Mouse (Mus musculus) liver, postnatal 0 days (tissue): ENCODE measurements around the gene Rps26. TPM values are rescaled to one million over a fixed set of nuclear protein-coding genes. Genes with fewer than 3 reads are reported as not detected.

Source experiments
- ATAC-seq: fragments of 200-750 bp; cut with Nextera tagmentation; 2 replicates; pipeline ENCODE4 v1.8.0; 2017; ENCODE audit warnings: mild to moderate bottlenecking, moderate library complexity
- DNase-seq: peaks from one replicate; pipeline ENCODE4 v3.0.0-alpha.2; 2016
- H3K27ac ChIP-seq: fragments of 300-500 bp; sonication (generic); 2 replicates; pipeline ENCODE4 v1.5.1; 2014; ENCODE audit warnings: antibody characterized with exemption, moderate library complexity, mild to moderate bottlenecking, low read depth
- H3K27me3 ChIP-seq: fragments of 300-500 bp; sonication (generic); 2 replicates; pipeline ENCODE4 v1.6.1; 2014; ENCODE audit warnings: low read length, control low read depth, mixed read lengths; ENCODE audit not compliant: insufficient read depth
- H3K36me3 ChIP-seq: fragments of 300-500 bp; sonication (generic); replicated peaks from 2 replicates; pipeline ENCODE4 v1.6.1; 2014; ENCODE audit warnings: mild to moderate bottlenecking, control low read depth, low read length, moderate library complexity, mixed read lengths; ENCODE audit not compliant: insufficient read depth
- H3K4me1 ChIP-seq: fragments of 300-500 bp; sonication (generic); 2 replicates; pipeline ENCODE4 v1.6.1; 2014; ENCODE audit warnings: antibody characterized with exemption, mild to moderate bottlenecking, control low read depth; ENCODE audit not compliant: insufficient read depth
- H3K4me2 ChIP-seq: fragments of 300-500 bp; sonication (generic); 2 replicates; pipeline ENCODE4 v1.6.1; 2014; ENCODE audit warnings: low read depth, mild to moderate bottlenecking, low read length, moderate library complexity, mixed read lengths
- H3K4me3 ChIP-seq: fragments of 300-500 bp; sonication (generic); 2 replicates; pipeline ENCODE4 v1.5.1; 2014; ENCODE audit warnings: low read depth, low read length
- H3K9ac ChIP-seq: fragments of 300-500 bp; sonication (generic); replicated peaks from 2 replicates; pipeline ENCODE4 v1.6.1; 2014; ENCODE audit warnings: mild to moderate bottlenecking, moderate library complexity
- H3K9me3 ChIP-seq: fragments of 300-500 bp; sonication (generic); 2 replicates; pipeline ENCODE4 v1.6.1; 2016; ENCODE audit warnings: mild to moderate bottlenecking, control low read depth, low read length, mixed read lengths
- CTCF ChIP-seq: sonication (generic); IDR thresholded peaks from 2 replicates; pipeline ENCODE4 v1.5.1; 2016; ENCODE audit warnings: antibody characterized with exemption, low read depth
- EP300 ChIP-seq: IDR thresholded peaks from 2 replicates; pipeline ENCODE4 v1.6.1; 2016; ENCODE audit warnings: antibody characterized with exemption, low read depth, mild to moderate bottlenecking
- WGBS: fragments of 180-500 bp; shearing (Covaris S2); extraction: QIAGEN DNeasy Blood & Tissue Kit; methylation state at CpG from one replicate; pipeline ENCODE4 v1.1.7; 2014; ENCODE audit not compliant: insufficient replicate concordance; 5-methylcytosine and 5-hydroxymethylcytosine counted together
- polyA plus RNA-seq: library from polyadenylated mRNA; unstranded; fragments of >200 nt; fragmentation: Nextera tagmentation; extraction: Ambion mirVana; gene quantifications from 2 replicates; pipeline ENCODE4 v1.2.1, GENCODE M21; 2015

Rps26 gene
- polyA plus RNA-seq, 1 experiment from 2014 or later, result 469 TPM

DNA sequence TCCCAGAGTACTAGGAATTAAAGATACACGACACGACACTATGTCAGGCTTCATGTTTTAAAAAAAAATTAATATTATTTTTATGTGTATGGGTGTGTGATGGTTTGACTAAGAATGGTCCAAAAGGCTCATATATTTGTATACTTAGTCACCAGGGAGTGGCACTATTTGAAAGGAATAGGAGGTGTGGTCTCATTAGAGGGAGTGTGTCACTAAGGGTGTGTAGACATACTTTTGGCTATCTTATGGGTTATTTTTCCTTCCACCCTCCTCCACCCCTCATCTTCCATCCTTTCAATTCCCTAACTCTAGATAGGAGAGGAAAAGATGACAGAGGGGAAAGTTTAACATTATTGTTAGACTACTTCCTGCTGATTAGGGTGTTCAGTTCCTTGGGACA lies 39.3 kb upstream of the Rps26 start:
- Histone ChIP-seq H3K36me3 (no peaks in the 10 kb centered on the region), H3K4me1 (peaks cover 18% of the 10 kb centered on the region), H3K9me3 (no peaks in the 10 kb centered on the region), H3K27ac (no peak overlapping the region), H3K4me3 (no peak overlapping the region), H3K27me3 (peaks cover 13% of the 10 kb centered on the region; the same call in 1 of the 2 replicates), H3K4me2 (no peak overlapping the region), H3K9ac (no peak overlapping the region)
- DNase-seq (no peak), ATAC-seq (no peak)
- TF ChIP-seq CTCF (no peak), EP300 (no peak)
- WGBS, result 96% methylated on average over 2 of the region's 2 CpGs

DNA sequence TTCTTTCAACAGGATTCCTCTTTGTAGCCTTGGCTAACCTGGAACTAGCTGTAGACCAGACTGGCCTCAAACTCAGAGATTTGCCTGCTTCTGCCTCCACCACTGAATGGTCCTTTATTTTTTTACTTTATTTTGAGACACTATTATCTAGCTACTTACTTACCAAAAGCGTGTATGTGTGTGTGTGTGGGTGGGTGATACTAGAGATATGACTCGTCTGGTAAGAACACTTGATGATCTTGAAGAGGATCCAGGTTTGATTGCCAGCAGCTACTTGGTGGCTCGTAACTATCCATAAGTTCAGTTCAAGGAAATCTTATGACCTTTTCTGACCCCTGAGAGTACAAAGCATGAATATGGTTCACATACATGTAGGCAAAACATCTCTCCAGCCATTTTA lies 38.8 kb upstream of the Rps26 start:
- ATAC-seq (peak; percentile 55), DNase-seq (no peak)
- peak; percentile 30; the same call in 1 of the 2 replicates for TF ChIP-seq EP300
- no peak for TF ChIP-seq CTCF
- Histone ChIP-seq H3K27ac (peak overlapping the region; percentile 41; the same call in 1 of the 2 replicates), H3K36me3 (no peaks in the 10 kb centered on the region), H3K4me1 (peaks cover 18% of the 10 kb centered on the region), H3K4me2 (peak overlapping the region; percentile 10), H3K9ac (no peak overlapping the region), H3K4me3 (no peak overlapping the region), H3K27me3 (peaks cover 13% of the 10 kb centered on the region; the same call in 1 of the 2 replicates), H3K9me3 (no peaks in the 10 kb centered on the region)
- WGBS, result 48% methylated on average over 3 of the region's 3 CpGs

DNA sequence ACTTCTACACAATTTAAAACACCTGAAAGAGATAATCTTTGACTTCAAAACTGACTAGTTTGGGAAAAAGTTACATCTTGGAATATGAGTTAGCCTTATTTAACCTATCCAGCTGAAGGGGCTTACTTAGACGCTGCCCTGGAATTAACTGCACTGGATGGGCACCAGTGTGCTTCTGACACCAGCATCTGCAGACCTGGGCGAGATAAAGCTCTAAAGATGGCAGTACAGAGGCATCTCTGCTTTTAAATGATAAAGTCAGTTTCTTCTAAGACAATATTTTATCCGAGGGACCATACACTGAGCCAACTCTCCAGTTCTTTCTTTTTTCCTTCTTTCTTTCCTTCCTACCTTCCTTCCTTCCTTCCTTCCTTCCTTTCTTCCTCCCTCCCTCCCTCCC lies 38.3 kb upstream of the Rps26 start:
- peaks cover 18% of the 10 kb centered on the region for H3K4me1 ChIP-seq
- H3K4me2 ChIP-seq, result peak overlapping the region; percentile 10
- no peaks in the 10 kb centered on the region for H3K9me3 ChIP-seq
- H3K27me3 ChIP-seq, result peaks cover 12% of the 10 kb centered on the region; the same call in 1 of the 2 replicates
- no peaks in the 10 kb centered on the region for H3K36me3 ChIP-seq
- 53% methylated on average over 3 of the region's 3 CpGs for WGBS
- TF ChIP-seq EP300 (peak; percentile 86), CTCF (no peak)
- peak; percentile 86 for ATAC-seq
- H3K27ac ChIP-seq, result peak overlapping the region; percentile 41; the same call in 1 of the 2 replicates
- H3K4me3 ChIP-seq, result no peak overlapping the region
- DNase-seq, result no peak
- H3K9ac ChIP-seq, result no peak overlapping the region

DNA sequence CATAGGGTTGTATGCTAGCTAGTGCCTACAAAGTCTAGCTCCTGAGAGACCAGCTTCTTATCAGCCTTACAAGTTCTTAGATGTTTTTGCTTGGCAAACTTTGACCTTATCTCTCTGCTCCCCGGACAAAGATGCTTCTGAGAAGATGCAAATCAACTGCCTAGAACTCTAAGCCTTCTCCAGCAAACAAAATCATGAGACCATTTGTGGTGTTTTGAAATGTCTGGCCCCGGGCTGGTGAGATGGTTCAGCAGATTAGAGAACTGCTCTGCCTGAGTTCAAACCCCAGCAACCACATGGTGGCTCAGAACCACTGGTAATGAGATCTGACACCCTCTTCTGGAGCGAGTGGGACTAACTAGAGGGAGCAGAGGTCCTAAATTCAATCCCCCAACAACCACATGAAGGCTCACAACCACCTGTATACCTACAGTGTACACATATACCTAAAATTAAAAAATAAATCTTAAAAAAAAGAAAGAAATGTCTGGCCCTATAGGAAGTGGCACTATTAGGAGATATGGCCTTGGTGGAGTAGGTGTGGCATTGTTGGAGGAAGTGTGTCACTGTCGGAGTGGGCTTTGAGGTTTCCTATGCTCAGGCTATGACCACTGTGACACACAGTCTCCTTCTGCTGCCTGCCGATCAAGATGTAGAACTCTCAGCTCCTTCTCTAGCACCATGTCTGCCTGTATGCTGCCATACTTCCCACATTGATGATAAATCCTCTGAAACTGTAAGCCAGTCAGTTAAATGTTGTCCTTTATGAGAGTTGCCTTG lies 37.1 kb upstream of the Rps26 start:
- ATAC-seq (no peak), DNase-seq (no peak)
- no peaks in the 10 kb centered on the region for H3K36me3 ChIP-seq
- H3K27ac ChIP-seq, result no peak overlapping the region
- H3K4me2 ChIP-seq, result no peak overlapping the region
- WGBS, result 32% methylated on average over 5 of the region's 5 CpGs
- H3K9me3 ChIP-seq, result no peaks in the 10 kb centered on the region
- H3K4me1 ChIP-seq, result peaks cover 10% of the 10 kb centered on the region
- H3K4me3 ChIP-seq, result no peak overlapping the region
- no peak overlapping the region for H3K9ac ChIP-seq
- H3K27me3 ChIP-seq, result peaks cover 1% of the 10 kb centered on the region; the same call in 1 of the 2 replicates
- TF ChIP-seq CTCF (no peak), EP300 (no peak)

DNA sequence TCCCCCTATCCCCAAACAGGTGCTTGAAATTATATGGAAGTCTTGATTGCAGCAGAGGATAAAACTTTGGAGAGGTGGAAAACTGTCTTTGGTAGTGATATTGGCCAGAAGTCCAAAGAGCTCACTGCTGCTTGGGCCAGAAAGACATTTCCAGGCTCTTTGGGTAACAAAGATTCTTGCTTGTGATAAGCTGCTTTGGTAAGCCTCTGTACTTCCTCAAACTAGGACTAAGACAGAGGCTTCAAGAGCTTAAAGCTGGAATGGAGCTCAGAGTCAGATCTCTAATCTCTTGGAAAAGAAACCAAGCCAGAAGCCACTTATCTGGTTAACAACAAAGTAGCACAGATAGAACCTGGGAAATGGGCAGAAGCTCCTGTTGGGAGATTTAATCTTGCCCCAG lies 35.9 kb upstream of the Rps26 start:
- no peak for ATAC-seq
- H3K9ac ChIP-seq, result no peak overlapping the region
- TF ChIP-seq CTCF (no peak), EP300 (no peak)
- H3K4me3 ChIP-seq, result no peak overlapping the region
- H3K4me1 ChIP-seq, result peaks cover 8% of the 10 kb centered on the region
- DNase-seq, result no peak
- no peak overlapping the region for H3K27ac ChIP-seq
- no peaks in the 10 kb centered on the region for H3K27me3 ChIP-seq
- no peak overlapping the region for H3K4me2 ChIP-seq
- H3K9me3 ChIP-seq, result no peaks in the 10 kb centered on the region
- no peaks in the 10 kb centered on the region for H3K36me3 ChIP-seq

DNA sequence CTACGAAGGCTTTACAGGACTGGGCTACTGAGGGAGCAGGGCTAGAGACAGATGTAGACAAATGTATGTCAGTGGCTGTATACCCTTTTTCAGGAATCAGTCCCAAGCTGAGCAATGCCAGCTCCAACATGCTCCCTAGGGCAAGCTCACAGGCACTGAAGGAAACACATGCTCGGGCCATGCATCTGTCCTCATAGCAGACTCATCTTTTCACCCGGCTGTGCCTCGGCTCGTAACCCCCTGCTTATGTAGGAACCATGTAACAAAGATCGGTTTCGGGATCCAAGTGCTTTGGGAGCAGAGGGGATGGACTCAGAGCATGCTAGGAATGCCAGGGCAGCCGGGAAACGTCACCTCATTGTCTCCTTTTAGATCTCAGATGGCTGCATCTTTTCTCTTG lies 32.9 kb upstream of the Rps26 start:
- no peak overlapping the region for H3K4me2 ChIP-seq
- peaks cover 23% of the 10 kb centered on the region for H3K4me1 ChIP-seq
- 64% methylated on average over 9 of the region's 9 CpGs for WGBS
- TF ChIP-seq EP300 (no peak), CTCF (no peak)
- no peaks in the 10 kb centered on the region for H3K36me3 ChIP-seq
- H3K9me3 ChIP-seq, result no peaks in the 10 kb centered on the region
- H3K4me3 ChIP-seq, result no peak overlapping the region
- DNase-seq (no peak), ATAC-seq (no peak)
- no peaks in the 10 kb centered on the region for H3K27me3 ChIP-seq
- no peak overlapping the region for H3K9ac ChIP-seq
- no peak overlapping the region for H3K27ac ChIP-seq
